Mouse (Mus musculus) regulatory T cell (primary cell): Measurements from ENCODE around the gene Gm21394.
"Not testable (repeated sequence)": the region's sequence is repeated elsewhere in the genome, so short reads cannot be mapped to it uniquely, and the experiment has no call there.

Experiments
- in situ Hi-C: fragments of 300-600 bp; cut with MboI, MseI; formaldehyde crosslinking; loops from one replicate; pipeline ENCODE4 v1.15.1; 2025; ENCODE audit warnings: high pct_unique_total_duplicates

Gm21394 gene

GRCm38 (mm10) chrY:84564807-84565206, at the start of gene Gm21394:
TSS of gene Gm21394 (minus strand) at chrY:84564907.
- in situ Hi-C loops: not testable (repeated sequence)
